In the genomic region with DNA sequence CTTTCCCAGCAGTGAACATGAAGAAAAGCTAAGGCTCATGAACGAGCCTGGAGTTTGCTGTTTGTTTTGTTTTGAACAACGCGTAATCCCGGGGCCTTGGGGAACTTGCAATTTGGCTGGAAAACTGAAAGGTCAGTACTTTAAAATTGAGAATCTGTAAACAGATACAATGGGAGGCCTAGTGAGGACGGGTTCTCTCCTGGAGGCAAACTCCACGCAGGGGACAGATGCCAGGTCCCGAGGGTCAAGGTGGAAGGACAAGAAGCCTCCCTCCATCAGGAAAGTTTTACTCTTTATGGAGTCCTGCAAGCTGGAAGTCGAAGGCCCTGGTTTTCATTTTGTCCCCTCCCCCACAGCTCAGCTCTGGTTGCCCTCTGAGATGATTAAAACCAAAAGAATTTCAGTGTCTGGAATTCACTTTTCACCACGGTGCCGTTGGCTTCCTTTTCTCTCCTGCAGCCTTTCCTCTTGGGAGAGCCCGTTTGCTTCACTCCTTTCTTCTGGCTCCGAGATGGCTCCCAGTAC, we compare ENCODE assay signal across 8 mouse cellular contexts. TPM values are rescaled to one million over a fixed set of nuclear protein-coding genes. Genes with fewer than 3 reads are reported as not detected.
A peak's percentile ranks its signal among the peaks of the same experiment; 100 is the strongest.
DNase-seq lines count a peak whose midpoint lies in the region; ATAC-seq and TF ChIP-seq lines count a peak whose summit lies in the region.

No protein-coding gene starts in this region.

- H3K9me3 ChIP-seq in forebrain, embryonic 13.5 days (replicated peaks), result no peaks in the 10 kb centered on the region
- no peaks in the 10 kb centered on the region for H3K9me3 ChIP-seq in intestine, embryonic 14.5 days (ENCODE audit: control insufficient read depth, low read length)
- H3K9me3 ChIP-seq in stomach, postnatal 0 days (ENCODE audit: control insufficient read depth, low read length), result no peaks in the 10 kb centered on the region

- no peaks in the 10 kb centered on the region for H3K27me3 ChIP-seq in forebrain, embryonic 13.5 days
- no peaks in the 10 kb centered on the region for H3K27me3 ChIP-seq in intestine, embryonic 14.5 days (replicated peaks; ENCODE audit: control insufficient read depth, insufficient read depth, low read length)
- no peaks in the 10 kb centered on the region for H3K27me3 ChIP-seq in stomach, postnatal 0 days (ENCODE audit: control insufficient read depth, insufficient read depth, low read length)

- no peak for TF ChIP-seq EP300 in stomach, postnatal 0 days (optimal IDR thresholded peaks at IDR 0.05)

- H3K4me1 ChIP-seq in forebrain, embryonic 13.5 days, result peaks cover 81% of the 10 kb centered on the region
- peaks cover 57% of the 10 kb centered on the region for H3K4me1 ChIP-seq in intestine, embryonic 14.5 days (replicated peaks; ENCODE audit: control insufficient read depth, insufficient read depth, low read length)
- peaks cover 3% of the 10 kb centered on the region; the same call in 1 of the 2 replicates for H3K4me1 ChIP-seq in stomach, postnatal 0 days (replicated peaks; ENCODE audit: control insufficient read depth, insufficient read depth)

- H3K9ac ChIP-seq in forebrain, embryonic 13.5 days, result no peak overlapping the region
- no peak overlapping the region for H3K9ac ChIP-seq in intestine, embryonic 14.5 days (ENCODE audit: low read length)
- peak overlapping the region; percentile 43; the same call in 1 of the 2 replicates for H3K9ac ChIP-seq in stomach, postnatal 0 days (ENCODE audit: low read length)

- intact Hi-C loops in left cerebral cortex, postnatal 25 days (cut with DNase I), result no loop called here

- 14% methylated on average over 12 of the region's 12 CpGs for WGBS in forebrain, embryonic 13.5 days
- WGBS in intestine, embryonic 14.5 days, result 9% methylated on average over 12 of the region's 12 CpGs
- 17% methylated on average over 12 of the region's 12 CpGs for WGBS in stomach, postnatal 0 days

- no peak for ATAC-seq in forebrain, embryonic 13.5 days
- ATAC-seq in intestine, embryonic 14.5 days (replicated peaks; ENCODE audit: low FRiP score, low TSS enrichment, low read depth), result no peak
- no peak for ATAC-seq in stomach, postnatal 0 days (ENCODE audit: low FRiP score, low TSS enrichment)

- H3K4me2 ChIP-seq in forebrain, embryonic 13.5 days, result no peak overlapping the region
- H3K4me2 ChIP-seq in intestine, embryonic 14.5 days (ENCODE audit: low read length), result peak overlapping the region; percentile 37
- H3K4me2 ChIP-seq in stomach, postnatal 0 days (replicated peaks; ENCODE audit: low read depth), result peak overlapping the region; percentile 37

- H3K36me3 ChIP-seq in forebrain, embryonic 13.5 days (ENCODE audit: poor library complexity, severe bottlenecking), result 0 out of 2 replicates have a peak, but pooled peaks cover 3% of the 10 kb centered on the region
- peaks cover 6% of the 10 kb centered on the region; the same call in 1 of the 2 replicates for H3K36me3 ChIP-seq in intestine, embryonic 14.5 days (ENCODE audit: control insufficient read depth, insufficient read depth, low read length)
- no peaks in the 10 kb centered on the region for H3K36me3 ChIP-seq in stomach, postnatal 0 days (ENCODE audit: control insufficient read depth, insufficient read depth, low read length)

- no peak overlapping the region for H3K4me3 ChIP-seq in forebrain, embryonic 13.5 days
- no peak overlapping the region for H3K4me3 ChIP-seq in intestine, embryonic 14.5 days (ENCODE audit: low read depth, low read length)
- no peak overlapping the region for H3K4me3 ChIP-seq in stomach, postnatal 0 days (ENCODE audit: low read depth, low read length)

- peak; percentile 96 for DNase-seq in heart, adult 11 months
- DNase-seq in heart, adult 8-10 months (ENCODE audit: low spot score), result no peak
- no peak for DNase-seq in intestine, embryonic 14.5 days (ENCODE audit: low spot score)
- peak; percentile 65 for DNase-seq in lung, postnatal 10 days
- peak; percentile 19 for DNase-seq in stomach, postnatal 0 days (ENCODE audit: low spot score)
- DNase-seq in thymus, postnatal 14 days, result no peak
- no peak for DNase-seq in left cerebral cortex, postnatal 25 days (ENCODE audit: low spot score in 2 of 2)

- TF ChIP-seq CTCF in stomach, postnatal 0 days (IDR thresholded peaks at IDR 0.05; ENCODE audit: low read depth), result no peak

- peak overlapping the region; percentile 55 for H3K27ac ChIP-seq in forebrain, embryonic 13.5 days
- H3K27ac ChIP-seq in intestine, embryonic 14.5 days (ENCODE audit: low read depth), result peak overlapping the region; percentile 89
- peak overlapping the region; percentile 91 for H3K27ac ChIP-seq in stomach, postnatal 0 days (replicated peaks)

RNA-seq across cellular contexts. Expression of a gene that starts 16.7 kb away (rescaled TPM):
- 1 to 10 TPM; 4.8 to 5.5 (median 5.1) TPM for total RNA-seq in heart, adult 8-10 months (2022)
- polyA plus RNA-seq in forebrain, embryonic 13.5 days (2015; fragmentation: Nextera tagmentation; extraction: Ambion mirVana), result 5.8 and 7.4 TPM in 2 replicates
- 10.1 and 10.8 TPM in 2 replicates for polyA plus RNA-seq in intestine, embryonic 14.5 days (2014; fragmentation: Nextera tagmentation; extraction: Ambion mirVana)
- 4.1 and 4.5 TPM in 2 replicates for polyA plus RNA-seq in stomach, postnatal 0 days (2015; fragmentation: Nextera tagmentation; extraction: Ambion mirVana)
- total RNA-seq in left cerebral cortex, postnatal 25 days (2021), result 1 to 10 TPM; 3.8 to 4.3 TPM

Comparison
In these comparisons a context has a peak if more than half of its experiments do, and no peak if none do; other contexts are left out.
1. DNase-seq: peak in heart, adult 11 months (single experiment), lung, postnatal 10 days (single experiment) and stomach, postnatal 0 days (single experiment); none in heart, adult 8-10 months (single experiment), intestine, embryonic 14.5 days (single experiment), thymus, postnatal 14 days (single experiment) and left cerebral cortex, postnatal 25 days (0 of 2).
2. Peak in every context shown above with its lines, with median percentiles within 50 percentile points of each other: H3K27ac ChIP-seq.